Mouse (Mus musculus): ENCODE data around the gene Lrrc28. TPM values are rescaled to one million over a fixed set of nuclear protein-coding genes. Genes with fewer than 3 reads are reported as not detected.

Gene Lrrc28
- polyA plus RNA-seq, 1 experiment from 2014 or later: 19.5 TPM

DNA sequence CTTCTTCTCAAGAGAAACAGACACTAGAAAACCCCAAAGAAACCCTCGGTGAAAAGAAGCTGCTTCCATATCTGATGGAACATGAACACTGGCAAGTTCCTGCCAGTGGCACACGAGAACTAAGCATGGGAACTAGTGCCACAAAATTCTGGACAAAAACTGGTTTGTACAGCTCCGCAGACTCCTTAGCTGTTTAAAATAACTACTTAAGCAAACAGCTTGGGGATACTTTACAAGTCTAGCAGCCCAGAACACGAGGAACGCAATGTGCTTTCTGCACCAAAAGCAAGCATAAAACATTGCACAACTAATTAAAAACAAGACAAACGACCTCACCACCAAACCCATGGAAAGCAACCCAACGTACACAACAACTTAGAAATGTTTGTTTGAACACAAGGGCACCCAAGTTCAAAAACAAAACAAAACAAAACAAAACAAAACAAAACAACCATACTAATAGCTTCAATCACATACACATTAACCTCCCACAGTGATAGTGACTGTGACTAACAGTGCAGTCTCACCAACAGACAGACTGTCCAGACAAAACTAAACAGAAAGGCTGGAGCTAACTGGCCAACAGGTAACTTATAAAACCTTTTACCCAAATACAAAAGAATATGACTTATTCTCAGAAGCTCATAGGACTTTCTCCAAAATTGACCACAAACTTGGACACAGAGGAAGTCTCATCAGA is 66.1 kb downstream of the Lrrc28 start:
- 85% methylated on average over 7 of the region's 7 CpGs for WGBS
- Histone ChIP-seq H3K36me3 (no peaks in the 10 kb centered on the region), H3K27me3 (ENCODE audit: low read depth, poor library complexity, severe bottlenecking) (no peaks in the 10 kb centered on the region), H3K27ac (replicated peaks) (no peak overlapping the region), H3K4me3 (no peak overlapping the region), H3K4me1 (no peaks in the 10 kb centered on the region), H3K9me3 (replicated peaks) (no peaks in the 10 kb centered on the region)
- DNase-seq (ENCODE audit: low spot score): no peak

DNA sequence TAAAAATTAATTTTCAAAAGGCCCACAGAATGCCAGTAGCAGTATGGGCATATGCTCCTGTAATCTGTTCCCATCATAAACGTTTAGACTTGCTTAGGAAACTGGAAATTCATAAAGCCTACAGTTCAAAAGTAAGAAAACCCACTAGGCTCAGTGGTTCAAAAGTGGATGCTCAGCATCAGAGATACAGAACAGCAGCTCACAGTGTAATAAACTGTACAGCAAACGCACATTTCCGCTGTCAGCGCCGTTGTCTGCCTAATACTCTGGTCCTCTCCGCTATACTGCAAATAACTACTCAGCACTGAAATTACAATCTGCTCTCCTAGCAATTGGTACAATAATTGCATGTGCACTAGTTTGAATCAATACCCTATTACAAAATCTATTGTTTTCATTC is 67.0 kb downstream of the Lrrc28 start:
- Histone ChIP-seq H3K27me3 (ENCODE audit: low read depth, poor library complexity, severe bottlenecking) (no peaks in the 10 kb centered on the region), H3K36me3 (no peaks in the 10 kb centered on the region), H3K27ac (replicated peaks) (no peak overlapping the region), H3K4me3 (no peak overlapping the region), H3K9me3 (replicated peaks) (no peaks in the 10 kb centered on the region), H3K4me1 (peaks cover 2% of the 10 kb centered on the region; the same call in 1 of the 2 replicates)
- DNase-seq (ENCODE audit: low spot score): no peak
- 92% methylated on average over 6 of the region's 6 CpGs for WGBS

DNA sequence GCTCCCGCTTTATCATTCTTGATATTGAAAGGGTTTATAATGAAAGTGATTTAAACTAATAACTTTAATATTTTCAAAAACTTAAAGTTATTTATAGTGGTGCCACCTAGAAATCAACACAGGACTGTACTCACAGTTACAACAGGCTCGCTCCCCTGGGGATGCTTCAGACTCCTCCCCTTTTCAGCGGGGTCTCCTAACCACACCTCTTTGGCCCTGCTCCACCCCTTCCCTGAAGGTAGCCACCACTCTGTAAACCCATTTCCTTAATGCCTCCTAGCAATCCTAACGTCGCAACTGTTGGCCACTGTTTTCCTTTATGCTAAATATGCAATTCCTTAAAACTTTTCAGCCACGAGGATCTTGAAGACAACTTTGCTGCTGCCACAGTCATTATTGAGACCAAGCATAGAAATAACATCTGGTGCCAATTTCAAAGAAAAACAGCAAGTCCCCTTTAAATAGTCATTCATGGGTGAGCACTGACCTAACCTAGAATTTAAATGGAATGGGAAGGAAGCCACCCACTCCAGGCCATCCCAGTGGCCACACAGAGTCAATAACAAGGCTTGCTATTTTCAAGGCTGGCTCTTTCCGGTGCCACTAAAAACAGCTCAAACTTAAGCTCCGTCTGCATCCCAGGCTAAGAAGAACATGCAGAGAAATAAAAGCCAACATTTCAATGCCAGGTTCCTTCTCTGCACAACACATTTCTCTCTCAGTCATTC is 78.4 kb downstream of the Lrrc28 start:
- Histone ChIP-seq H3K4me1 (no peaks in the 10 kb centered on the region), H3K4me3 (no peak overlapping the region)

DNA sequence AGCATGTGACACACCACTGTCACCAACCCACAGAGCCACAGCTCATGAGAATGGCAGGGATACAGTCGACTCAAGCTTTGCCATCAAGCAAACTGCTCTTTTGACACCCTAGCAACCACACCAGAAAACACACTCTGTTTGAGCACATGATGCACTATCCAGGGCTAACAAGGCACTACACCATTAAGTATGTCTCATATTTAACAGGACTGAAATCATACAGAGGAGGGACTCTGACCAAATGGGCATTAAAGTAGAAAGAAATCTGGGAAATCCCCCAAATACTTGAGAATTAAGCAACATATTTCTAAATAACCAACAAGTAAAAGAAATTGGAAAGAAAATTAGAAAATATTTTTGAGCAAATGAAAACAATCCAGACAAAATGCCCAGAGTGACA is 79.9 kb downstream of the Lrrc28 start:
- H3K27ac ChIP-seq (replicated peaks): no peak overlapping the region
- DNase-seq (ENCODE audit: low spot score): no peak
- H3K4me3 ChIP-seq: no peak overlapping the region
- 91% methylated on average over 1 of the region's 1 CpGs for WGBS
- H3K36me3 ChIP-seq: no peaks in the 10 kb centered on the region
- no peaks in the 10 kb centered on the region for H3K9me3 ChIP-seq (replicated peaks)
- H3K4me1 ChIP-seq: no peaks in the 10 kb centered on the region
- H3K27me3 ChIP-seq (ENCODE audit: low read depth, poor library complexity, severe bottlenecking): no peaks in the 10 kb centered on the region

More for the DNA sequence above, 78.4 kb downstream of the Lrrc28 start:
- no peaks in the 10 kb centered on the region for H3K27me3 ChIP-seq (ENCODE audit: low read depth, poor library complexity, severe bottlenecking)
- H3K9me3 ChIP-seq (replicated peaks): no peaks in the 10 kb centered on the region
- 66% methylated on average over 8 of the region's 8 CpGs for WGBS
- no peaks in the 10 kb centered on the region for H3K36me3 ChIP-seq
- no peak overlapping the region for H3K27ac ChIP-seq (replicated peaks)
- DNase-seq (ENCODE audit: low spot score): no peak

DNA sequence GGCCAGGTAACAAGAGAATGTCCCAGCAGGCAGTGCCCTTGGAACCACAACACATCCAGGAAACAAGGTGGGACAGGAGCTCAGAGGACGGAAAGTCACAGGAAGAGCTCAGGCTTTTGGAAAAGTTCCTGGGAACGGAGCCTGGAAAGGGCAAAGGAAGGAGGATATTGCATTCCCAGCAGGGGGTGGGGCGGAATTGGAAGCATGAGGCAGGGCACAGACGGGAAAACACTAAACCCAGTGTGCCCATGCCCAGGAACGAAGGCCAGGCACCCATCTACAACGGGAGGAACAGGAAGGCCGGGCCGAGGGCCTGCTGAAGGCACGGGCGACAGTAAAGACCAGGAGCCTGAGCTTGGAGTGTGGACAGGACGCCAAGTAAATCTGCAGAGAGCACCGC is 82.9 kb downstream of the Lrrc28 start:
- no peaks in the 10 kb centered on the region for H3K27me3 ChIP-seq (ENCODE audit: low read depth, poor library complexity, severe bottlenecking)
- H3K36me3 ChIP-seq: no peaks in the 10 kb centered on the region
- H3K4me3 ChIP-seq: no peak overlapping the region
- no peaks in the 10 kb centered on the region for H3K9me3 ChIP-seq (replicated peaks)
- no peaks in the 10 kb centered on the region for H3K4me1 ChIP-seq
- 68% methylated on average over 12 of the region's 12 CpGs for WGBS
- no peak for DNase-seq (ENCODE audit: low spot score)
- no peak overlapping the region for H3K27ac ChIP-seq (replicated peaks)

DNA sequence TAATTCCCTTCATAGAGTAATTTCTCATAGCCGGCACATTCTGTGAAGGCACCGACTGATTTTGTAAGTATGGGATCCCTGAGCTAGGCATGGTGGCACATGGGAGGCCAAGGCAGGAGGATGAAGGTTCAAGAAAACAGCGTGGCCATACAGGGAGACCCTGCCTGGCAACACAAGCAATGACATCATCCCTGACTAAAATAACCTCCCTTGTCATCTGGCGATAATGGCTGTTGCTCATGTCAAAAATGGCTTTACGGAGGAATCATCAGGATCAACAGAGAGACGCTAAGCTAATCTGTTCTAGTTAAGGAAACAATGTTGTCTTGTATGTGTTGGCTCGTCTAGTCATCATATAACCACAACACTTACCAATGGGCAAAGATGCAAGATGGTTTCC is 85.6 kb downstream of the Lrrc28 start:
- Histone ChIP-seq H3K9me3 (replicated peaks) (no peaks in the 10 kb centered on the region), H3K4me1 (no peaks in the 10 kb centered on the region), H3K36me3 (no peaks in the 10 kb centered on the region), H3K27me3 (ENCODE audit: low read depth, poor library complexity, severe bottlenecking) (no peaks in the 10 kb centered on the region), H3K27ac (replicated peaks) (no peak overlapping the region), H3K4me3 (no peak overlapping the region)
- DNase-seq (ENCODE audit: low spot score): no peak
- WGBS: 94% methylated on average over 7 of the region's 7 CpGs

DNA sequence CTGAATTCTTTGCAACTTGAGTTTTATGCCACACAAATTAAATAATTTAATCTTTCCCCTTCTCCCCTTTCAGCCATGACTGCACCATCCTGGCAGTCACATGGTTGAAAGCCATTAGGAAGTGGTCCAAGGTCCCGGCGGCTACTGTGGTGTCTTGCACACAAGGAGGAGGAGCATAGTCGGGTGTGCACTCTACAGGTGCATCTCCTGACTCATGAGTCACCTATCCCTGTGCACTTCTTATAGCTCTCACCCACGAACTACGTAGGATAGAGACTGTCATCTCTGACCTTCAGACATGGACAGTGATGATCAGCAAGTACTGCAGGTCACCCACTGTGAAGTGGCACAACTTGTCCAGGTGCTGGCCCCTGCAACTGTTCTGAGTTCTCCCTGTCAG is 86.8 kb downstream of the Lrrc28 start:
- Histone ChIP-seq H3K36me3 (no peaks in the 10 kb centered on the region), H3K4me1 (no peaks in the 10 kb centered on the region), H3K9me3 (replicated peaks) (no peaks in the 10 kb centered on the region), H3K4me3 (no peak overlapping the region), H3K27me3 (ENCODE audit: low read depth, poor library complexity, severe bottlenecking) (no peaks in the 10 kb centered on the region), H3K27ac (replicated peaks) (no peak overlapping the region)
- WGBS: 93% methylated on average over 5 of the region's 5 CpGs
- no peak for DNase-seq (ENCODE audit: low spot score)

DNA sequence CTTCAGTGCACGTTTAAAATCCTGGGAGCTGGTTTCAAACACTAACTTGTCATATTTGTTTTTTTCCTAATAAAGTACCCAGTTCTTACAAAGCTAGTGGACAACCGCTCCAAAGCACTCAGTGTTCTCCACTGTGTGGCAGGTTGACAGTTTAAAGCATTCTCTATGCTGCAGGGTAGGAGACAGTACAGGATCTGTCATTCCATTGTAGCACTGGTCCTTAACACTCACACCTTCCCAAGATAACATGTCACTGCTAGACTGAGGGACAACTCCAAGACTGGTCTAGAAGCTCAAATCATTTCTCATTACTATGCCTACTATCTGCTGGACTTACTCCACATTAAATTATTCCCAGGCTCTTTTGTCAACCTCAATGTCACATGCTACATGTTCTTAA is 90.2 kb downstream of the Lrrc28 start:
- Histone ChIP-seq H3K27me3 (ENCODE audit: low read depth, poor library complexity, severe bottlenecking) (no peaks in the 10 kb centered on the region), H3K27ac (replicated peaks) (no peak overlapping the region), H3K9me3 (replicated peaks) (no peaks in the 10 kb centered on the region), H3K4me3 (no peak overlapping the region), H3K36me3 (no peaks in the 10 kb centered on the region), H3K4me1 (no peaks in the 10 kb centered on the region)
- DNase-seq (ENCODE audit: low spot score): no peak
- 89% methylated on average over 2 of the region's 2 CpGs for WGBS

DNA sequence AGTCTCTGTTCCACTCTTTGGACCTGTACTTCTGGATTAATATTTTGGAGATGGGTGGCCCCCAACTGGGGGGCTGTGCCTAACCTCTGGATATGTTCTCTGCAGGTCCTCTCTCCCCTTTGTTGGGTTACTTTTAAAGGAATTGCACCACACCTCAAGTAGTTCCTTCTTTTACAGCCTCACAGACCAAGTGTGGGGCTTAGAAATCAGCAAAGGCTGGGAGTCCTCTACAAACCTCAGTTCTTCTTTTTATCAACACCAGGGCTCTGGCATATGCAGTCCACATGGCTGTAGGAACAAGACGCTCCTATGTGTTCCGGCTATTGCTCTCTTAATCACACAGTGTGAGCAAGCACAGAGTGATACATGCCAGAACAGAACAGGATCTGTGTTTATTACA is 93.8 kb downstream of the Lrrc28 start:
- no peaks in the 10 kb centered on the region for H3K4me1 ChIP-seq
- no peaks in the 10 kb centered on the region for H3K27me3 ChIP-seq (ENCODE audit: low read depth, poor library complexity, severe bottlenecking)
- H3K27ac ChIP-seq (replicated peaks): no peak overlapping the region
- no peaks in the 10 kb centered on the region for H3K9me3 ChIP-seq (replicated peaks)
- H3K36me3 ChIP-seq: no peaks in the 10 kb centered on the region
- DNase-seq (ENCODE audit: low spot score): no peak
- 93% methylated on average over 2 of the region's 2 CpGs for WGBS
- no peak overlapping the region for H3K4me3 ChIP-seq

DNA sequence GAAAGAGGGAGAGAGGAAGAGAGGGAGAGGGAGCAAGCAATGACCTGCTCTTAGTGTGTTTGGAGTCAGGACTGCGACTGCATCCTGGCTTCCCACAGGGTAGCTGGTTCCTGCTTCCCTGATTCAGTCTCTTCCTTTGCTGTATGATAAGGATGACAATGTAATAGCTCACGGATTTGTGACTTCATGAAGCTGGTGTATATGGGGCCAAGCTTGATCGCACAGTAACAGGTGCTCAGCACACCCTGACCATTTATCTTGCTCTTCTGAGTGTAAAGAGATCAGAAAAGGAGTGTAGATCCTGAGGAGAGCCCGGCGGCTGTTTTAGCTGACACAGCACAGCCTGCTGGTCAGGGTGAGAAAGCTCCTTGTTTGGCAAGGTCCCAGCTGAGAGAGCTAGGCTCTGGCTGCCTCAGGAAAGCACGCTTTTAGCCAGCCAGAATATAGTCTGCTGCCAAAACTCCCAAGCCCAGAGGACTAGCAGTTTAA is 96.0 kb downstream of the Lrrc28 start:
- Histone ChIP-seq H3K4me3 (no peak overlapping the region), H3K27me3 (ENCODE audit: low read depth, poor library complexity, severe bottlenecking) (no peaks in the 10 kb centered on the region), H3K27ac (replicated peaks) (no peak overlapping the region), H3K4me1 (no peaks in the 10 kb centered on the region), H3K9me3 (replicated peaks) (no peaks in the 10 kb centered on the region), H3K36me3 (no peaks in the 10 kb centered on the region)
- peak; percentile 42 for DNase-seq (ENCODE audit: low spot score)
- WGBS: 31% methylated on average over 6 of the region's 6 CpGs

DNA sequence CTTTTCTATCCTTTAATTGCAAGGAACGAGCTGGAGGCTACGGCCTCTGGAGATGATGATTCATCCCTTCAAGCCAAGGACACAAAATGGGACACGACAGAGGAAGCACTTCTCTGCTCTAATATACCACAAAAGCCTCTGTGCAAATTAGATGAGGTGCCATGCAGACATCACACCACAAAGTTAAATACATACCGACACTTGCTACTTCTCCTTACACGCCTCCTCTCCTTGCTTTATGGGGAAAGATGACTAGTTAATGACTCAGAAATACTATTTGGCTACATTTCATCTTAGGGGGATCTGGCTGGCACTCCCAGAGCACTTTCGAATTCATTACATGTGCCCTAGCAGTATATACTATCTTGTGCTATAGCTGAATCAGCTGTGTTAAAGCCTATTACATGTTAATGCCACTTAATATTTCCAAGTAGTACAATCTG is 96.4 kb downstream of the Lrrc28 start:
- Histone ChIP-seq H3K4me3 (no peak overlapping the region), H3K9me3 (replicated peaks) (no peaks in the 10 kb centered on the region), H3K27me3 (ENCODE audit: low read depth, poor library complexity, severe bottlenecking) (no peaks in the 10 kb centered on the region), H3K4me1 (peaks cover 1% of the 10 kb centered on the region), H3K27ac (replicated peaks) (no peak overlapping the region), H3K36me3 (no peaks in the 10 kb centered on the region)
- no peak for DNase-seq (ENCODE audit: low spot score)
- WGBS: 87% methylated on average over 6 of the region's 6 CpGs

DNA sequence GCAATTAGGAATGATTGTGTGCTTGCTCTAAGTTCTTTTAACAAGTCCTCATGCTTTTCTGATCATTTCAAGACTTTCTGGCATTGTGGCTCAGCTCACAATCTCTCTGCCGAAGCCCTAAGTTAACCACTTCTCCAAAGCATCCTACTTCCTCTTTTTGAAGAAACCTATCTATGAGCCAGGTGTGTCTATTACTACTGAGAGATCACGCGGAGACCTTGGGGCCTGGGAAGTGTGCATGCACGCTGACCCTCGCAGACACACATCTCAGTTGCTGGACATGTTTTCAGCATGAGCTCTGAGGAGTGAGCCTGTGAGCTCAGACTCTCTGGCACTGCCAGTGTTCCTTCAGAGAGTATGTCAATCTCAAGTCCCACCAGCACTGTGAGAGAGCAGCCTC is 98.8 kb downstream of the Lrrc28 start:
- no peak for DNase-seq (ENCODE audit: low spot score)
- Histone ChIP-seq H3K36me3 (no peaks in the 10 kb centered on the region), H3K4me3 (no peak overlapping the region), H3K27me3 (ENCODE audit: low read depth, poor library complexity, severe bottlenecking) (no peaks in the 10 kb centered on the region), H3K4me1 (peaks cover 7% of the 10 kb centered on the region), H3K9me3 (replicated peaks) (no peaks in the 10 kb centered on the region), H3K27ac (replicated peaks) (no peak overlapping the region)
- WGBS: 92% methylated on average over 5 of the region's 5 CpGs

DNA sequence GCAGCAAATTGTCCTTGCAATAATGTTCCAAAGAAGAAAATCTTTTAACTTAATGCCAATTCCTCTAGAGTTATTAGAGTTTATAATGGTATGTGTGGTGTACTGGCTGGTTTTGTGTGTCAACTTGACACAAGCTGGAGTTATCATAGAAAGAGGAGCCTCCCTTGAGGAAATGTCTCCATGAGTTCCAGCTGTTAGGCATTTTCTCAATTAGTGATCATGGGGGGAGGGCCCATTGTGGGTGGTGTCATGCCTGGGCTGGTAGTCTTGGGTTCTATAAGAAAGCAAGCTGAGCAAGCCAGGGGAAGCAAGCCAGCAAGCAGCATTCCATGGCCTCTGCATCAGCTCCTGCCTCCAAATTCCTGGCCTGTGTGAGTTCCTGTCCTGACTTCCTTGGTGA is 100.5 kb downstream of the Lrrc28 start:
- Histone ChIP-seq H3K4me1 (peaks cover 7% of the 10 kb centered on the region), H3K4me3 (no peak overlapping the region), H3K9me3 (replicated peaks) (no peaks in the 10 kb centered on the region), H3K27ac (replicated peaks) (no peak overlapping the region), H3K27me3 (ENCODE audit: low read depth, poor library complexity, severe bottlenecking) (no peaks in the 10 kb centered on the region), H3K36me3 (no peaks in the 10 kb centered on the region)
- DNase-seq (ENCODE audit: low spot score): no peak
